Mouse (Mus musculus) lung, adult 2 months (tissue): ENCODE results near the gene Vmn1r21. TPM values are rescaled to one million over a fixed set of nuclear protein-coding genes. Genes with fewer than 3 reads are reported as not detected.
"Not testable (repeated sequence)": the region's sequence is repeated elsewhere in the genome, so short reads cannot be mapped to it uniquely, and the experiment has no call there.

Experiments used
- DNase-seq: peaks from one replicate; pipeline ENCODE4 v3.0.0; 2022
- H3K4me1 ChIP-seq: fragments of 200-500 bp; 2 replicates; pipeline ENCODE4 v1.6.1; 2011; ENCODE audit warnings: low read length; ENCODE audit not compliant: control insufficient read depth, insufficient read depth
- H3K4me3 ChIP-seq: fragments of 200-500 bp; replicated peaks from 2 replicates; pipeline ENCODE3; 2011; ENCODE audit warnings: low read depth, mild to moderate bottlenecking, control low read depth, low read length; ENCODE audit errors: extremely low read depth
- CTCF ChIP-seq: fragments of 200-500 bp; IDR thresholded peaks from 2 replicates; pipeline ENCODE4 v1.5.1; 2011; ENCODE audit warnings: mild to moderate bottlenecking, low read length, control low read depth; ENCODE audit not compliant: insufficient read depth
- POLR2A ChIP-seq: fragments of 200-500 bp; IDR thresholded peaks from 2 replicates; pipeline ENCODE4 v1.6.1; 2011; ENCODE audit warnings: low read depth, mild to moderate bottlenecking, control low read depth, low read length, borderline replicate concordance; ENCODE audit errors: extremely low read depth
- WGBS: fragments of 180-500 bp; shearing (Covaris S2); methylation state at CpG from one replicate; pipeline ENCODE4 v1.1.7; 2018; 5-methylcytosine and 5-hydroxymethylcytosine counted together
- polyA plus RNA-seq: library from polyadenylated mRNA; depleted of rRNA; stranded (reverse); fragments of >200 nt; gene quantifications from 2 replicates; pipeline ENCODE4 v1.2.3, GENCODE M21; 2012; rRNA removed

The Vmn1r21 gene
- not detected in 2 replicates for polyA plus RNA-seq

DNA sequence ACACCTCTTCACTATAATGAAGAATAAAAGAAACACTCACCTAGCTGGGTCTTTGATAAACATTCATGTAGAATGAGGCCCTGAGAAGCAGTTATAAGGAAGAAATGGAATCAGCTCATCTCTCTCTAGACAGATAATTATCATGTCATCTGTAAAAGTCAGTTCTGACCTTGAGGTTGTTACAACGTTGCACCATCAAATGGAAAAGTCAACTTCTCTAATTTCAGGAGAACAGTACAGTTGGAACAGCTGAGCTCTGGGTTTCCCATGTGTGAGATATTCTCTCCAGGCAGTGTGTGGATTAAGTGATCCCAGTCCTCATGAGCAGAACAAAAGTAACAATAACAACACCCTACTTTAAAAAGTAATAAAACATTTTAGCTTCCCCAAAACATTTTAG lies at the start of gene Vmn1r21:
Gene Vmn1r21 (minus strand): TSS at position 58 of the 400 bp plus-strand sequence.
- no peaks in the 10 kb centered on the region for H3K4me1 ChIP-seq
- H3K4me3 ChIP-seq: no peak within 1 kb of the TSS
- WGBS: 33% methylated on average over 1 of the region's 1 CpGs
- TF ChIP-seq CTCF: no peak
- no peak for TF ChIP-seq POLR2A
- DNase-seq: no peak

DNA sequence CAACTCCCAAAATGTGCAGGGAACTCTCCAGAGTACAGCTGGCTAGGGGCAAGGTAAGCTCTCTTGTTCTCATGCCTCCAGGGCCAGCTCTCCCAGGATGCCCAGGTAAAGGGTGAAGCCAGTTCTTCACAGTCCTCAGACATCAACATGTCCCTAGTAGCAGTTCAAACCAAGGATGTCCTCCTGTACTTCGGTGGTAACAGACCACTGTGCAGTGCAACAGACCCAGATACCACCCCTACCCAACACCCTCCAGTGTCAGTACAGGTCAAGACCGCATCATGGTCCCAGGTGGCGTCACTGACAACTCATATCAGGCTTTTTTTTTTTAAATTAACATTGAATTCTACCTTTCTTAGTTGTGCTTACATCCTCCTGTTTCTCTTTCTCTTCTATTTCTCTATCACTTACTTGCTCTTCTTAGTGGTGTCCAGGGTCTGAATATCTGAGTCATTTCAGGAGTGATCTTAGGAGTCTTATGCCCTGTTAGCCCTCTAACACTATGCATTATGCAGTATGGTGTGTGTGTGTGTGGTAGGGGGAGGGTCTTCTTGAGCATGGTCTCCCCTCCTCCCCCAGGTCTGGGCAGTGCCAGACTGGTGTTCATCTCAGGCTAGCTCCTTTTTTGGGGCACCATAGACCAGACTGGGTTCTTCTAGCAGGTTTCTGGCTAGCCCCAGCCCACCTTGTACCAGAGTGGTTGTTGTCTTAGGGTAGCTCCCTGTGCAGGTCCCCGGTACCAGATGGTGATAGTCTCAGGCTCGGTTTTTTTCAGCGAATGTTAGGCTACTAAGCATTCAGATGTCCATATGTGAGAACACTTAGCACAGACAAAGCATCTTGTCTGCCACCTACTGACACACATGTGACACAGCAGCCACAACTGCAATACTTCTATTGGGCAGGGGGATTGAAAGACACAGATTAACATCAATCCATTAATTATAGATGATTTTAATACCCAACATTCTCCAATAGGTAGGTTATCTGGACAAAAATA lies 9.2 kb upstream of the Vmn1r21 start:
- TF ChIP-seq POLR2A (no peak), CTCF (peak; percentile 41)
- 48% methylated on average over 6 of the region's 6 CpGs for WGBS
- DNase-seq: no peak
- Histone ChIP-seq H3K4me1 (no peaks in the 10 kb centered on the region), H3K4me3 (no peak overlapping the region)

GRCm38 (mm10) chr6:57851177-57851576 lies 1.0 kb upstream of the Vmn1r21 start:
- H3K4me3 ChIP-seq, DNase-seq, H3K4me1 ChIP-seq: not testable (repeated sequence)
- 88% methylated on average over 5 of the region's 5 CpGs for WGBS

DNA sequence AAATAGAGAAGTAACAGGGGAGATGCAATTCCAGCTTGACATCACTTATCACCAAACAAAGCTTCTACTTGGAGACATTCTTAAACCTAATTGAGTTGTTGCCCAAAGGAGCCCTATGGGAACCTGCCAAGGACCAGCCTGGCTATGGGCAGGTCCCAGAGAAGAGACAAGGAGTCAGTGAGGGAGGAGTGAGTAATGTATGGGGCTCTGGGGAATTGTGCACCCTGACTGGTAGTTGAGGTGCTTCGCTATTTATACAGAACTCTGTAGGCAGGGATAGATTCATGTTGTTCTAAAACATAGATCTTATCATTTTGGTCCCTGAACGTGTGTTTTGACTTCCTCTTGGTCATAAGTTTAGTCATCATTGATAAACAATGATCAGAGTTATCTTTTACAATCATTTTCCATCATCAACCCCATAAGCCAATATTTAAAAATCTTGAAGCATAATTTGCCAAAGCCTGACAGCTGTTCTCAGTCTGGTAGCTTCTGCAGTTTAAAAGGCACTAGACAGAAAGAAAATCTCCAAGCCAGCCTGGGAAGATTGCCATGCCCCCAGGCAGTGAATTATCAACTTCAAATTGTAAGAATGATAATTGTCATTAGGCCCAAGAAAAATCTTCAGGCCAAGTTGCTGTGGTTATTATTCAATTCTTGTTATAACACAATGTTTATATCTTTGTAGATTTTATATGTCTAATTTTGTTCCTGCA lies 10.3 kb downstream of the Vmn1r21 start:
- WGBS: 53% methylated on average over 2 of the region's 2 CpGs
- no peak overlapping the region for H3K4me3 ChIP-seq
- no peaks in the 10 kb centered on the region for H3K4me1 ChIP-seq
- DNase-seq: no peak
- TF ChIP-seq POLR2A (no peak), CTCF (no peak)

DNA sequence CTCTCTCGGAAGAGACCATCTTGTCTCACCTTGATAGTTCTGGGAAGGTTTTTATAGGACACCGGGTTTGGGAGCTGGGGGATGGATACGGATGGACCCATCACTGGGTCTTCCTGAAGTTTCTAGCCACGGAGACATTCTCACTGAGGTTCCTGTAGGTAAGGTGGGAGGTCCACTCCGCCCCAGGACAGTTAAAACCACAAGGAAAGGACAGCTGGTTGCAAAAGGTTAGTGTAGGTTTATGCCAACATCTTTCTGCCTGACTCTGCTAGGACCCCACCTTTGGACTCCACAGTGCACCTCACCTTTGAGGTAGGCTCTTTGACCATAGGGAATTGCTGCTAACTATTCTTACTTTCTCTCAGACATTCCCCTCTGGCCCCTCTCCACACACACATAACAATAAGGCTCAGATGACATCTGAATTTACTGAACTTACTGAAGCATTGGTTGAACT lies 24.9 kb downstream of the Vmn1r21 start:
- Histone ChIP-seq H3K4me1 (peaks cover 7% of the 10 kb centered on the region), H3K4me3 (peak overlapping the region; percentile 82)
- no peak for DNase-seq
- TF ChIP-seq CTCF (no peak), POLR2A (no peak)
- WGBS: 3% methylated on average over 5 of the region's 5 CpGs

- under 1% methylated on average over 87 of the region's 87 CpGs for WGBS
- peak; percentile 54; the same call in 1 of the 2 replicates for TF ChIP-seq POLR2A
- TF ChIP-seq CTCF: no peak
- peak; percentile 73 for DNase-seq
- peak within 1 kb of the TSS; percentile 82 for H3K4me3 ChIP-seq
- peaks cover 7% of the 10 kb centered on the region for H3K4me1 ChIP-seq
Measured at GRCm38 (mm10) chr6:57824422-57825258, 25.5 kb downstream of the Vmn1r21 start, which contains the start of gene Vopp1. TSS of gene Vopp1 (minus strand) at chr6:57825159.

DNA sequence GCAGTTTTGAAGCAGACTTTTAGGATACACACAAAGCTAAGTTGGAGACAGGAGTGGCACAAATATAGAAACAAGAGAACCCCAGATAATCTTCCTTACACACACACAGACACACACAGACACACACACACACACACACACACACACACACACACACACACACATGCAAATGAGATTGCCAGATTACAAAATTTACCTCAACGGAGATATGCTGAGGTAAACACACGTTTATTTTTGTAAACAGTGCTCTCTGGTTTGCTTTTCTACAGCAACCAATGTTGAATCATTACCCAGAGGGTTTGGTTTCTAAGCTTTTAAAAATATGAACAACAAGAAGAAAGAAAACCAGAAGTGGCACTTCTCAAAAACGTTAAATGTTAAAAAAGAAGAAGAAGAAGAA lies 26.7 kb downstream of the Vmn1r21 start:
- TF ChIP-seq CTCF: no peak
- no peak for TF ChIP-seq POLR2A
- no peak overlapping the region for H3K4me3 ChIP-seq
- no peak for DNase-seq
- H3K4me1 ChIP-seq: peaks cover 7% of the 10 kb centered on the region
- WGBS: 10% methylated on average over 3 of the region's 3 CpGs

- WGBS: 45% methylated on average over 5 of the region's 5 CpGs
- Histone ChIP-seq H3K4me1 (peaks cover 7% of the 10 kb centered on the region), H3K4me3 (no peak overlapping the region)
- DNase-seq: no peak
- no peak for TF ChIP-seq POLR2A
Measured at GRCm38 (mm10) chr6:57822648-57823410, 27.3 kb downstream of the Vmn1r21 start.
